Mouse (Mus musculus): ENCODE measurements around the gene Klc1. TPM values are rescaled to one million over a fixed set of nuclear protein-coding genes. Genes with fewer than 3 reads are reported as not detected.
A peak's percentile ranks its signal among the peaks of the same experiment; 100 is the strongest.
"Not testable (repeated sequence)": the region's sequence is repeated elsewhere in the genome, so short reads cannot be mapped to it uniquely, and the experiment has no call there.

Klc1 gene
- 10 to 100 TPM; 77.1 to 83.0 TPM for total RNA-seq (2021)
- long read RNA-seq, experiment 1, transcript Klc1-201 (16 exons, 2,504 nt): major isoform, 16 of 55 reads
- long read RNA-seq, experiment 1, partial matches to known transcripts: 6 of 55 reads
- long read RNA-seq, experiment 1, other reads (novel, unspliced or antisense): 24 of 55 reads
- long read RNA-seq, experiment 2, transcript Klc1-201 (16 exons, 2,504 nt): major isoform, 7 of 32 reads
- long read RNA-seq, experiment 2, partial matches to known transcripts: 2 of 32 reads
- long read RNA-seq, experiment 2, other reads (novel, unspliced or antisense): 15 of 32 reads

- peak; percentile 84 to 89 for DNase-seq
These were observed at the start of gene Klc1 for GRCm38 (mm10) chr12:111758381-111759175. TSS of gene Klc1 (plus strand) at chr12:111758849.

- DNase-seq: peak in 1 of 2 experiments; percentile 47
These were observed 48.6 kb upstream of the Klc1 start for GRCm38 (mm10) chr12:111710091-111710490.

- DNase-seq: no peak
These were observed 46.2 kb upstream of the Klc1 start for GRCm38 (mm10) chr12:111712476-111712875.

- DNase-seq: peak; percentile 94 to 95
These were observed 45.5 kb upstream of the Klc1 start, which contains the start of the genes Bag5 and Apopt1 for GRCm38 (mm10) chr12:111713004-111713651. TSS of gene Bag5 (minus strand) at chr12:111713257. TSS of gene Apopt1 (plus strand) at chr12:111713261.

- DNase-seq: not testable (repeated sequence)
These were observed 44.8 kb upstream of the Klc1 start for GRCm38 (mm10) chr12:111713880-111714279.

GRCm38 (mm10) chr12:111716505-111716904 lies 42.1 kb upstream of the Klc1 start:
- no peak for DNase-seq

GRCm38 (mm10) chr12:111718656-111719055 lies 40.0 kb upstream of the Klc1 start:
- no peak for DNase-seq

- DNase-seq: no peak
These were observed 38.4 kb upstream of the Klc1 start for GRCm38 (mm10) chr12:111720222-111720621.

- DNase-seq: peak in 1 of 2 experiments; percentile 83
These were observed 36.0 kb upstream of the Klc1 start for GRCm38 (mm10) chr12:111722654-111723053.

- peak; percentile 63 to 88 for DNase-seq
These were observed 33.9 kb upstream of the Klc1 start for GRCm38 (mm10) chr12:111724638-111725337.

GRCm38 (mm10) chr12:111725338-111726121 lies 33.1 kb upstream of the Klc1 start:
- peak; percentile 35 to 48 for DNase-seq

- DNase-seq: peak; percentile 78 to 91
These were observed 32.6 kb upstream of the Klc1 start for GRCm38 (mm10) chr12:111726122-111726463.

- no peak for DNase-seq
These were observed 30.7 kb upstream of the Klc1 start for GRCm38 (mm10) chr12:111727956-111728355.

GRCm38 (mm10) chr12:111731822-111732807 lies 26.5 kb upstream of the Klc1 start:
- peak; percentile 91 to 92 for DNase-seq

GRCm38 (mm10) chr12:111732921-111733320 lies 25.7 kb upstream of the Klc1 start:
- no peak for DNase-seq

- DNase-seq: no peak
These were observed 23.7 kb upstream of the Klc1 start for GRCm38 (mm10) chr12:111734912-111735311.

GRCm38 (mm10) chr12:111736676-111737075 lies 22.0 kb upstream of the Klc1 start:
- not testable (repeated sequence) for DNase-seq

GRCm38 (mm10) chr12:111737370-111737769 lies 21.3 kb upstream of the Klc1 start:
- DNase-seq: no peak

- peak; percentile 60 to 83 for DNase-seq
These were observed 19.9 kb upstream of the Klc1 start for GRCm38 (mm10) chr12:111738754-111739153.

- DNase-seq: no peak
These were observed 17.3 kb upstream of the Klc1 start for GRCm38 (mm10) chr12:111741338-111741737.

Data from heart, adult 18-20 months (tissue).